Mouse (Mus musculus) brain, embryonic 14.5 days (tissue): ENCODE measurements at regions not wholly inside any gene's neighbourhood (a gene's known extent, or its start where the extent isn't known, plus 50 kb on each side); places are given as distances from the start of the nearest gene placed in this dataset.

Experiments used
- CTCF ChIP-seq: fragments of 200-500 bp; IDR thresholded peaks from 2 replicates; pipeline ENCODE4 v1.5.1; 2012; ENCODE audit warnings: inconsistent platforms, mild to moderate bottlenecking, moderate library complexity, borderline replicate concordance; ENCODE audit not compliant: insufficient read depth, insufficient read length; ENCODE audit errors: extremely low read depth
- POLR2A ChIP-seq: fragments of 200-500 bp; IDR thresholded peaks from 2 replicates; pipeline ENCODE4 v1.6.1; 2012; ENCODE audit warnings: mild to moderate bottlenecking, inconsistent platforms, borderline replicate concordance; ENCODE audit not compliant: poor library complexity, insufficient read depth, insufficient read length, severe bottlenecking; ENCODE audit errors: extremely low read depth

DNA sequence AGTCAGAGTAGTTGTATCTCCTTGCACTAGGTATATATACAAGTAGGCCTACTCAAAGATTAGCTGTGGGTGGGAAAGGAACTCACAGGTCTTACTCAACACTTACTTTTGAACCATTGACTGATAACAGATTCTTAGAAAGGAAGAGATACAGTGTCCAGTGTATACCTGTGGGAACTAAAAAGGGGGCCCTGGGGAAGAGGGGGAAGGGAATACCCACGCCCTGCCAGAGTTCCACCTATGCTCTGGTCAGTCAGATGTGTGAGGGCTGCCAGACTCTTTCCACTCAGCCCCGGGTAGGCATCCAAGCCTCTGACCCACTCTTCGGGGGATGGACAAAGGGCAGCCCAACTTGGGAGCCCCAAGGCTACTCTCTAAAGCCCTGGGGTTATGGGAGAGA, 387.9 kb upstream of the Cdh11 start:
- no peak for TF ChIP-seq CTCF
- TF ChIP-seq POLR2A = no peak
